Mouse (Mus musculus) heart, adult 2 months (tissue): ENCODE measurements around the gene AC161166.1. TPM values are rescaled to one million over a fixed set of nuclear protein-coding genes. Genes with fewer than 3 reads are reported as not detected.

Source experiments
- DNase-seq, 2 experiments: peaks; one replicate each; pipeline ENCODE4 v3.0.0; 2021
- H3K27ac ChIP-seq: fragments of 200-600 bp; 2 replicates; pipeline ENCODE4 v1.8.1; 2022
- H3K27me3 ChIP-seq: fragments of 200-500 bp; 2 replicates; pipeline ENCODE4 v1.6.1; 2012; ENCODE audit warnings: mild to moderate bottlenecking, low read length, inconsistent platforms, mixed read lengths; ENCODE audit not compliant: control insufficient read depth, insufficient read depth
- H3K36me3 ChIP-seq: fragments of 200-500 bp; 2 replicates; pipeline ENCODE4 v1.6.1; 2012; ENCODE audit warnings: low read length, inconsistent platforms; ENCODE audit not compliant: control insufficient read depth, insufficient read depth
- H3K4me1 ChIP-seq: fragments of 200-500 bp; 2 replicates; pipeline ENCODE4 v1.6.1; 2011; ENCODE audit warnings: low read length; ENCODE audit not compliant: control insufficient read depth, insufficient read depth
- H3K4me3 ChIP-seq: fragments of 200-600 bp; 2 replicates; pipeline ENCODE4 v1.8.1; 2022
- H3K79me2 ChIP-seq: fragments of 200-500 bp; replicated peaks from 2 replicates; pipeline ENCODE4 v1.6.1; 2012; ENCODE audit warnings: mild to moderate bottlenecking, inconsistent platforms, low read length, moderate library complexity, mixed read lengths; ENCODE audit not compliant: control insufficient read depth, insufficient read depth
- H3K9ac ChIP-seq: fragments of 200-500 bp; 2 replicates; pipeline ENCODE4 v1.6.1; 2012; ENCODE audit warnings: low read depth, mild to moderate bottlenecking, control low read depth, inconsistent platforms, low read length, mixed read lengths
- CTCF ChIP-seq: fragments of 200-600 bp; IDR thresholded peaks from 2 replicates; pipeline ENCODE4 v1.8.1; 2022; ENCODE audit warnings: antibody characterized with exemption, mild to moderate bottlenecking, moderate library complexity
- EP300 ChIP-seq: fragments of 200-500 bp; IDR thresholded peaks from 2 replicates; pipeline ENCODE4 v1.6.1; 2011; ENCODE audit warnings: low read depth, low read length, control low read depth; ENCODE audit not compliant: insufficient read depth
- POLR2A ChIP-seq: fragments of 200-500 bp; IDR thresholded peaks from 2 replicates; pipeline ENCODE4 v1.6.1; 2011; ENCODE audit warnings: mild to moderate bottlenecking, low read depth, low read length, control low read depth; ENCODE audit not compliant: insufficient read depth
- WGBS: fragments of 180-500 bp; shearing (Covaris S2); methylation state at CpG from one replicate; pipeline ENCODE4 v1.1.7; 2018; 5-methylcytosine and 5-hydroxymethylcytosine counted together
- intact Hi-C: fragments of 180-260 bp; cut with DNase I; formaldehyde crosslinking; loops from one replicate; pipeline ENCODE4 v1.15.1; 2025
- polyA plus RNA-seq: library from polyadenylated mRNA; depleted of rRNA; stranded (reverse); fragments of >200 nt; gene quantifications from 2 replicates; pipeline ENCODE4 v1.2.3, GENCODE M21; 2012
- total RNA-seq, 2 experiments: library from RNA; stranded (reverse); gene quantifications; 2 replicates each; pipeline ENCODE4 v1.2.3; 2021

AC161166.1 gene
- total and polyA plus RNA-seq, 3 experiments: 0.04 TPM; not detected in 2

DNA sequence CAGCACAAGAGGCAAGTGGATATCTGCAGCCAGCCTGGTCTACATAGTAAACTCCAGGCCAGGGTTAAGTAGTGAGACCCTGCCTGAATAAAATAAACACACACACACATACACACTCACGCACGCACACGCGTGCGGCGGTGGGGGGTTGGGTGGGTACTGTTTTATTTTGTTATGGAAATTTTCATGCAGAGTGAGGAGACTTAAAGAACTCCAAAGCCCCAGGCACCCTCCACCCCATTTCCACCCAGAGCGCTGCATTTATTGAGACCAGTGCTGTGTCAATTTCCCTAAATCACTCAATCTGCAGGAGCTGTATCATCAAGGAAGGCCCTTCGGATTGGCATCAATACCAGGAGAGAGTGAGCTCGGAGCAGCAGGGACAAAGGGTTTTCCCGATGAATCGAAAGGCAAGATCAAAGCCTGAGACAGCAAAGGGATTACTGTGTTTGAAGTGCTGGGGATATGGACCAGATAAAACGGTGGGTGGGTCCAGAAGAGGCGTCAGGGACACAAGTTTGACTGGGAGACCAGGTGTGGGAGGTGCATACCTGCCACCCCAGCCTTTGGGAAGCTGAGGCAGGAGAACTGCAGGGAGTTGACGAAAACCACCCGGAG lies 6.7 kb downstream of the AC161166.1 start:
- no peak for TF ChIP-seq POLR2A
- no peak for TF ChIP-seq CTCF
- Histone ChIP-seq H3K4me1 (0 out of 2 replicates have a peak, but pooled peaks cover 1% of the 10 kb centered on the region), H3K36me3 (no peaks in the 10 kb centered on the region), H3K4me3 (no peak overlapping the region), H3K79me2 (no peaks in the 10 kb centered on the region), H3K27ac (peak overlapping the region; percentile 91; the same call in 1 of the 2 replicates), H3K27me3 (peaks cover 3% of the 10 kb centered on the region; the same call in 1 of the 2 replicates), H3K9ac (no peak overlapping the region)
- intact Hi-C loops: loop anchor here (2.0 to 5.0 kb wide), 2 partner anchors 23 to 33 kb away; partner anchors contain the start of gene Cadm4
- 53% methylated on average over 15 of the region's 15 CpGs for WGBS
- no peak for DNase-seq

DNA sequence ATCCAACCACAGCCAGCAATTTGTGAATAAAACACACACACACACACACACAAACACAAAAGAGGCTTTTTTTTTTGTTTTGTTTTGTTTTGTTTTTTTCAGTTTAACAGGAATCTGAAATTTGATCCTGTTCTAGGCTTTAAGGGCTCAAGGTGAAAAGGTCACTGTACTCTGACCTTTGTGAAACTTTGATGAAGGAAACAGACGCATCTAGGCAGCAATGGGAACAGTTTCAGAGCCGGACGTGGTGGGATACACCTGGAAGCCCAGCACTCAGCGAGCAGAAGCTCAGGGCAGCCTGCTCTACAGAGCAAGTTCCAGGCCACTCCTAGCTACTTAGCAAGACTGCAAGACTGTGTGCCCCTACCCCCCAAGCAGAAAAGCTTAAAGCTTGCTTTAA lies 7.4 kb downstream of the AC161166.1 start:
- no peaks in the 10 kb centered on the region for H3K36me3 ChIP-seq
- WGBS: 26% methylated on average over 4 of the region's 4 CpGs
- intact Hi-C loops: loop anchor here (5.0 kb wide), 1 partner anchor 33 kb away; no protein-coding TSS in a partner anchor
- H3K9ac ChIP-seq: no peak overlapping the region
- H3K27me3 ChIP-seq: peaks cover 5% of the 10 kb centered on the region
- no peak overlapping the region for H3K27ac ChIP-seq
- H3K4me1 ChIP-seq: 0 out of 2 replicates have a peak, but pooled peaks cover 1% of the 10 kb centered on the region
- TF ChIP-seq CTCF (no peak), EP300 (no peak), POLR2A (no peak)
- no peak overlapping the region for H3K4me3 ChIP-seq
- H3K79me2 ChIP-seq: no peaks in the 10 kb centered on the region
- DNase-seq: no peak

DNA sequence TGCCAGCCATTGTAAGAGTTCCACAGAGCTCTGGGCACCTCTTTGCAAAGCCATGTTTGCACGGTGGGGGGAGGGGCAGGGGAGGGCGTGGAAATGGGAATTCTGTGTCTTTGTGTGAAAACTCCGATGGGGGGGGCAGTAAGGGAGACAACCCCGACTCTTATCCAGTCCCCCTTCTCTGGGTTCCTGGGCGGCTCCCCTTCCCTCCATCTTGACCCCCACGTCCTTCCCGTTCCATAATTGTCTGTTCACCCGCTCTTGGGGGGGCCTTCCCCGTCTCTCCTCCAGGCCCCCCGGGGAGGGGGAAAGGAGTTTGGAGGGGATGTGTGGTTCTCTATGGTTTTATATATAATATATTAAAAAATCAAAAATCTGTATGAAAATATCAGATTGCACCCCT lies 8.3 kb downstream of the AC161166.1 start:
- 14% methylated on average over 8 of the region's 10 CpGs for WGBS
- Histone ChIP-seq H3K27ac (no peak overlapping the region), H3K4me3 (no peak overlapping the region), H3K9ac (no peak overlapping the region), H3K4me1 (0 out of 2 replicates have a peak, but pooled peaks cover 1% of the 10 kb centered on the region), H3K27me3 (peaks cover 8% of the 10 kb centered on the region), H3K36me3 (no peaks in the 10 kb centered on the region), H3K79me2 (no peaks in the 10 kb centered on the region)
- TF ChIP-seq POLR2A: no peak
- no peak for TF ChIP-seq EP300
- no peak for TF ChIP-seq CTCF
- intact Hi-C loops: no loop called here
- no peak for DNase-seq

DNA sequence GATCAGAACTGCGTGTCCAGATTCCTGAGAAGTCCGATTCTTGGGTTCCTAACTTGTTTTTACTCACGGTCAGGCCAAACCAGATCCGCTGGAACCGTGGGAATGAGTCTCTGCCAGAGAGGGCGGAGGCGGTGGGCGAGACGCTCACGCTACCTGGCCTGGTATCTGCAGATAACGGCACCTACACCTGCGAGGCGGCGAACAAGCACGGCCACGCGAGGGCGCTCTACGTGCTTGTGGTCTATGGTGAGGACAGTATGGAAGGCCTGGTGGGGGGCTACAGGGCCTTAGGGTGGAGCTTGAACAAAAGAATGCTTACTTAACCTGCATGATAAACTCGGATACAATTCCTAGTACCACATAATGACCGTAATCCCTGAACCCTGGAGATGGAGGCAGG lies 10.8 kb downstream of the AC161166.1 start:
- TF ChIP-seq CTCF (peak; percentile 53), EP300 (no peak)
- intact Hi-C loops: no loop called here
- H3K27ac ChIP-seq: no peak overlapping the region
- H3K4me3 ChIP-seq: no peak overlapping the region
- peaks cover 8% of the 10 kb centered on the region for H3K27me3 ChIP-seq
- no peaks in the 10 kb centered on the region for H3K4me1 ChIP-seq
- DNase-seq: no peak
- H3K79me2 ChIP-seq: no peaks in the 10 kb centered on the region
- no peaks in the 10 kb centered on the region for H3K36me3 ChIP-seq
- WGBS: 40% methylated on average over 21 of the region's 21 CpGs
- H3K9ac ChIP-seq: no peak overlapping the region

DNA sequence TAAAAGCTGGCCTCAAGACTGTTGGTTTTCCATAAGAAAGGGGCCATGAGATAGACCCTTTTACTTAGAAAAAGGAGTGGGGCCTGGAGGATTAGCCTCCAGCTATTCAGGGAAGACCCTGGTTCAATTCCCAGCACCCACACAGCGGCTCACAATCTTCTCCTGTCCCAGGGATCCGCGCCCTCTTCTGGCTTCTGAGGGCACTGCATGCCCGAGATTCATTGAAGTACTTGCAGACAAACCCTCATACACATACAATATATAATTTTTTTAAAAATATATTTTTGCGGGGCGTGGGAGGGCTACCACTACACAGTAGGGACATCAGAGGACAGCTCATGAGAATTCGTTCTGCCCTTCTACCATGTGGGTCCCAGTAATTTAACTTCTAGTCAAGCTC lies 11.3 kb downstream of the AC161166.1 start:
- Histone ChIP-seq H3K27ac (no peak overlapping the region), H3K27me3 (peaks cover 8% of the 10 kb centered on the region), H3K79me2 (no peaks in the 10 kb centered on the region), H3K9ac (no peak overlapping the region), H3K36me3 (no peaks in the 10 kb centered on the region), H3K4me3 (no peak overlapping the region), H3K4me1 (no peaks in the 10 kb centered on the region)
- DNase-seq: no peak
- intact Hi-C loops: no loop called here
- WGBS: 26% methylated on average over 7 of the region's 7 CpGs
- TF ChIP-seq POLR2A (no peak), CTCF (peak; percentile 59)

DNA sequence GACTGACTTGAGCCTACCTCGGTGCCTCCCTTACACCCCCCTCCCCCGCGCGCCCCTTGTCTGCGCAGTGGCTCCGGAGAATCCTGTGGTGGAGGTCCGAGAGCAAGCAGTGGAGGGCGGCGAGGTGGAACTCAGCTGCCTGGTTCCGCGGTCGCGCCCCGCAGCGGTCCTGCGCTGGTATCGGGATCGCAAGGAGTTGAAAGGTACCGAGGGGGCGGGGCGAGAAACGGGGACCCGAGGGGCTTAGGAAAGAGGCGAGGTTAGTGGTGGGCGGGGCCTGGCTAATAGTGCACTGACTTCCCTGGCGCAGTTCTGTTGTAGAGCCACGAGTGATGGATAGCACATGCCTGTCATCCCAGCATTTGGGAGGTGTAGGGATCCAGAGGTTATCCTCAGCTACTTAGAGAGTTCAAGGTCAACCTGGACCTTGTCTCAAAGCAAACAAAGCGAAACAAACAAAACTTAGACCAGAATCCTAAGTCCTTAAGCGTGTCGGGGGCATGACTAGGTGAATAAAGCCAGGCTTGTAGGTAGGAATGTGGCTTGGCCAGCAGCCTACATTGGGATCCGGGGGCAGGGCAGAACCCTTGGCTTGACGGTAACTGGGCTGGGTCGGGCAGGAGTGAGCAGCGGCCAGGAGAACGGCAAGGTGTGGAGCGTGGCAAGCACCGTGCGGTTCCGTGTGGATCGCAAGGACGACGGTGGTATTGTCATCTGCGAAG lies 12.2 kb downstream of the AC161166.1 start:
- H3K9ac ChIP-seq: no peak overlapping the region
- intact Hi-C loops: no loop called here

More for the DNA sequence above, 12.2 kb downstream of the AC161166.1 start:
- no peaks in the 10 kb centered on the region for H3K4me1 ChIP-seq
- no peak for TF ChIP-seq POLR2A
- no peak for TF ChIP-seq CTCF
- TF ChIP-seq EP300: no peak
- H3K27ac ChIP-seq: no peak overlapping the region
- H3K36me3 ChIP-seq: no peaks in the 10 kb centered on the region
- H3K4me3 ChIP-seq: no peak overlapping the region
- 11% methylated on average over 43 of the region's 43 CpGs for WGBS
- no peak for DNase-seq
- peaks cover 8% of the 10 kb centered on the region for H3K27me3 ChIP-seq
- no peaks in the 10 kb centered on the region for H3K79me2 ChIP-seq
